Mouse (Mus musculus): ENCODE data around the gene Lama5.

DNA sequence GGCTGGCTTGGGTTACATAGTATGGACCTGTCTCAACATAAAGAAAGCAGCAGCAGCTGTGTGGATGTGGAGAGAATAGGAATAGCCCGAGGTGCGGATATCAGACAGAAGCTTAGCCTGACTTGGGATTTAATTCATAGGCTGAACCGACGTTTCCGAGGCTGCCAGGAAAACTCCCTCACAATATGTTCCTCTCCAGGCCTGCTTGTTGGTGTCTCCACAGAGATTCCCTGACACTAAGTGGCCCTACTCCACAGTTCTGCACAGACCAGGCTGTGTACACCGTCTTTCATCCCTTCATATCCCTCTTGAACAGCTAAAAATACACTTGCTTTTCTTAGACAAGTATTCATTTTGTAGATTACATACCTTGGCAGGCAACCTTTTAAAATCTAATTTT, 78.3 kb downstream of the Lama5 start:
- no peak for TF ChIP-seq CTCF (IDR thresholded peaks at IDR 0.05)
- TF ChIP-seq EP300 (IDR thresholded peaks at IDR 0.05), result no peak
